Mouse (Mus musculus) liver, postnatal 0 days (tissue): ENCODE results near the gene Eno2.

Experiments used
- CTCF ChIP-seq: sonication (generic); IDR thresholded peaks from 2 replicates; pipeline ENCODE4 v1.5.1; 2016; ENCODE audit warnings: antibody characterized with exemption, low read depth
- EP300 ChIP-seq: IDR thresholded peaks from 2 replicates; pipeline ENCODE4 v1.6.1; 2016; ENCODE audit warnings: antibody characterized with exemption, low read depth, mild to moderate bottlenecking

- TF ChIP-seq EP300, result no peak
- TF ChIP-seq CTCF, result no peak
Measured at GRCm38 (mm10) chr6:124755306-124755705, 14.2 kb downstream of the Eno2 start.
